Mouse (Mus musculus) brain, embryonic 18.5 days (tissue): Measurements from ENCODE around the gene Col11a2.

Experiments
- DNase-seq: peaks from one replicate; pipeline ENCODE4 v3.0.0-alpha.2; 2012; ENCODE audit warnings: low read depth, low spot score

Col11a2 gene

DNA sequence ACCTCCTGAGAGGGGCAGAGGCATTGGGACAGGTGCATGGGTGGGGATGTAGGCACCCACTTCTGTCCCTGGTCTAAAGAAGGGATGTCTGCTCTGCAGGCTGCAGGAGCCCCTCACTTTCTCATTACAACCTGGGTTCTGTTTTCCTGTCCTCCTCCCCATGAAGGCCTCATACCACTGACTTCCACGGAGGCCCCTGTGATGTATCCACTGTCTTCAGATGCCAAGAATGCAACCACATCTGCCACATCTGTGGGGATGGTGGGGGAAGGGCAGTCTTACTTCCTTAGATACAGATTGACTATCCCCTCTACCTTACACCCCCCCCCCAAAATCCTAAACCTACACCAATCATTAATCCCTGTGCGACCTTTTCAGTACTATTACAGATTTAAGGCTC is 13.0 kb upstream of the Col11a2 start:
- DNase-seq, result no peak

DNA sequence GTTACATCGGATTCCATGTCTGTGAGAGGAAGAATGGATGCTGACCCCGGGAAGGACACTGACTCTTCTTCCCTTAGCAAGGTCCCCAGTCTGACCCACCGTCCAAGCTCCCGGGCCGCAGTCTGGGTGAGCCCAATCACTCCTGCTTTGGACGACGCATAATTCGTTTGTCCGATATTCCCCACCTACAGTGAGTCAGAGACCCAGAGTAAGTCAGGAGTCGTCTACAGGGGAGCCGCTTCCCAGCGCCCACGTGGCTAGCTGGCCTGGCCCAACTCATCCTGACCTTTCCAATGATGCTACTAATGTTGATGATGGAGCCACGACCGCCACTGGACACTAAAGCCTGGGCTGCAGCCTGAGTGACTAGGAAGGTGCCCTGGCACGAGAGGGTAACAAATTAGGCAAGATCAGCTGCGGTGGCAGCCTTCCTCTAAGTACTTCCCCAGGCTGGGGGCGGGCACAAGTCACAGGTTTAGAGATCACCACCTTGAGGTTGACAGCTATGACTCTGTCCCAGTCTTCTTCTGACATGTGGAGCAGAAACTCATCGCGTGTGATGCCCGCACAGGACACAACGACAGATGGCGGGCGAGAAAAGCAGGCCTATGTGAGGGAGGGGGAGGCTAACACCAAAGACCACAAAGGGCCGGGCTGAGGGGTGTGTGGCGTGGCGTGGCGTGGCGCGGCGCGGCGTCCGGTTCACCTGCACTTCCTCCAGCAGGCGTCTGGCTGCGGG is 12.2 kb upstream of the Col11a2 start:
- no peak for DNase-seq

DNA sequence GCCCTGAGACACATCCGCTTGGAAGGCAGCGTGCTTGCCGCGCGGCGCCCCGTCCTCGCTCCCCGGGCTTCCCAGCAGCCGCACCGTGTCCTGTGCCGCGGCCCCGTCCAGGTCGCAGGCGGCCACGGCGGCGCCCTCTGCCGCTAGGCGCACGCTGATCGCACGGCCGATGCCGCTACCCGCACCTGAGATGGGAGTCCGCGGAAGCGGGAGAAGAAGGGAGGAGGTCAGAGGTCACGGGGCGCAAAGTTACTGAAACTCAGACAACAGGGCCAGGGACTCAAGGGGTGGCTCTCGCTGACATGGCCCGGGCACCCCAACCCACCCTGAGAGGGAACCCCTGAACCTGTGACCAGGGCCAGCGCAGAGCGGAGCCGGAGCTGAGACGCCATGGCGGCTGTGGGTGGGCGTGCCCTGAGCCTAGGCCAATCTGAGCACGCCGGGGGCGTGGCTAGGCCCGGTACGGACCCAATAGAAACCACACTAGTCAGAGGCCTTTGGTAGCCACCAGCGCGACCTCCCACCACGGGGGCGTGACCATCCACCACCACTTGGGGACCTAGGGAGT is 11.5 kb upstream of the Col11a2 start, which contains the start of gene H2-Ke6:
TSS of gene H2-Ke6 (minus strand) at position 405 of the 568 bp plus-strand sequence.
- DNase-seq, result peak; percentile 76

DNA sequence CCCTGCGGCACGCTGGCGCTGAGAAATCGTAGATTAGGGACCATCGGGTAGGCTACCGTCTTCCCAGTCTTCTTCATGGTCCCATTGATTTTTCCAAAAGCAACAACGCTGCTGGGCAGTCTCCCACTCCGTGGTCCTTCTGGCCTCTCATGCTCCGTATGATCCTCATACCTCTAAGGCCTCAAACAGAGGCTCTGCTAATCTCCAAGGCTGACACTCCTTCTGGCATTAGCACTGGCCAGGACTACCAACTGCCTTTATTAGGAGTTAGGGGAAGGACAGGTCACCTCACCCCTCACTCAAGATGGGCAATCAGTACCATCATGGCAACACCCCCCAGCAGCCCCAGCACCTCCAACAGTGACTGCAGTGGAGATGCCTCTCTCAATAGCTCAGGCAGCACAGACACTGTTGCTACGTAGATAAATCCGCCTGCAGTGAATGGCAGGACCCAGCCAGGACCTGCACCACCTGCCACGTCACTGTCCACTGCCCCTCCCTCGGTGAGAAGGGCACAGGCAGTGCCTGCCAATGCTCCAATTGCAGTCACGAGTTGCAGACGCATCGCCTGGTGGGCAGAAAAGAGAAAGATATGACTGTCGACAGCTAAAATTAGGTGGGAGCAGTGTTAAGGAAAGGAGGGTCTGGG is 10.6 kb upstream of the Col11a2 start:
- DNase-seq, result no peak

DNA sequence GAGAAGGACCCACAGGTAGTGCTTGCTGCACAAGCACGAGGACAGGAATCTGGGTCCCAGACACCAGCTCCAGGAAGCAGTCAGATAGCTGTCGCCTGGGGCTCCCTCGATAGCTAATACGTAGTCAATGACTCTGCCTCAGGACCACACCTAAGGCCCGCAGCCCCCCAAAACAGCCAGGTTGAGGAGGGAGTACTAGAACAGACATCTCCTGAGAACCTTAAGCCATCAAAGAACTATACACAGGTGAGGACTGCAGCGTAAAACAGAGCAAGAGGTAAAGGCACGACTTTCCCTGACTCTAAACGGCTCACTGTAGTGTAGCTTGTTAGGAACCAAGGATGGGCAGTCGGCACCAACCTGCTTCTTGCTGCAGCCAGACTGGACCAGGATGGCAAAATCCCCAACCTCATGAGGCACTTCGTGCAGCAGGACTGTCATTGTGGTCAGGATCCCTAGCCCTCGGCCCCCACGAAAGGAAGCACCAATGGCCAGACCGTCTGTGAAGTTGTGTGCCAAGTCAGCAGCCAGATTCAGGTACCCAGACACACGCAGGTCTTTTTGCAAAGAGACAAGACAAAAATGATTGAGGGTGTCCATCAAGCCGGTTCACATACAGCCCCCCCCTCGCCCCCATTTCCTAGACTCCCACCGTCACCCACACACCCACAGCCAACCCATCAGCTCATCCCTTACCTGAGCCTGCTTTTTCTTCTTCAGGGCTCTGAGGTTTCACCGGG is 9.9 kb upstream of the Col11a2 start:
- no peak for DNase-seq

DNA sequence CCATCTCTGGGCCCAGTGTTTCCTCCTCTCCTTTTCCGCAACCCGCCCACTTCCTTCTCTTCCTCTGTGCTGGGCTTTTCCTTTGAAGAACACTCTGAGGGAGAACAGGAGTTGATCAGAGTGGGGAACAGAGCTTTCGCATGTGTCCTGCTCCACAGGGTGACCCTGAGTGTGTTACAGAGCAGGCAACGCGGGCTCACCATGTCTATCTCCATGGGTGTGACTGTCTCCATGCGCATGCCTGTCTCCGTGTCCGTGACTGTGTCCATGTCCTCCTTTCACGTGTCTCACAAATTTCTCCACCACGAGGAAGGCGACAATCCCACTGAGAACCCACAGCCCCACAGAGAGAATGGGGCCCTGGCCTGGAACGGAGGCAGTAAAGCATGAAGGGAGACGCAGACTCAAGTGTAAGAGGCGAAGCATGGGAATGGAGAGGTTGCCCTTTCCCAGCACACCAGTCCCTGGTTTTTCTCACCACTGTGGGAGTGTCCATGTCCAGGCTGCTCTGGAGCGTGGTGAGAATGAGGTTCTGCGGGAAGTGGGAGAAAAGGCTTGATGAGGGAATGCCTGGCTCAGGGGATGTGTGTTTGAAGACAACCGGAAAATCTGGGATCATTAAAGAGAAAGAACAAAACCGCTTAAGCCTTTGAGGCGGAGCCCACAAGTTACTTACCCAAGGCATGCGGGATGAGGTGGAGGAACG is 9.2 kb upstream of the Col11a2 start:
- DNase-seq, result no peak

DNA sequence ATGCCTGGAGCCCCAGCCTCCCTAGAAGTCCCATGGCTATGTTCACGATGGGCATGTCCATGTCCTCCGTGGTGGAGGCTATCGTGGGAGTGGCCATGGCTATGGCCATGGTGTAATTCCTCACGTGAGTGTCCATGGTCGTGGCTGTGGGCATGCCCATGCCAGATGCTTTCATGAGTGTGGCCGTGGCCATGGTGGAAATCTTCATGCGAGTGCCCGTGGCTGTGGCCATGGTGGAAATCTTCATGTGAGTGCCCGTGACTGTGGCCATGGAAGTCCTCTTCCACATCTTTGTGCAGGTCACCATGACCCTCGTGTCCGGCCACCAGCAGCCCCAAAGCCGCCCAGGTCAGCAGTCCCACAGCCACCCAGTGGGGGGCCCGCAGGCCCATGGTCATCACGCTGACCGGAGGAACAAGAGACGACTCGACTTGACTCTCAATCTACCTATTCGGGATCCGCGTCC is 8.3 kb upstream of the Col11a2 start:
- DNase-seq, result no peak

DNA sequence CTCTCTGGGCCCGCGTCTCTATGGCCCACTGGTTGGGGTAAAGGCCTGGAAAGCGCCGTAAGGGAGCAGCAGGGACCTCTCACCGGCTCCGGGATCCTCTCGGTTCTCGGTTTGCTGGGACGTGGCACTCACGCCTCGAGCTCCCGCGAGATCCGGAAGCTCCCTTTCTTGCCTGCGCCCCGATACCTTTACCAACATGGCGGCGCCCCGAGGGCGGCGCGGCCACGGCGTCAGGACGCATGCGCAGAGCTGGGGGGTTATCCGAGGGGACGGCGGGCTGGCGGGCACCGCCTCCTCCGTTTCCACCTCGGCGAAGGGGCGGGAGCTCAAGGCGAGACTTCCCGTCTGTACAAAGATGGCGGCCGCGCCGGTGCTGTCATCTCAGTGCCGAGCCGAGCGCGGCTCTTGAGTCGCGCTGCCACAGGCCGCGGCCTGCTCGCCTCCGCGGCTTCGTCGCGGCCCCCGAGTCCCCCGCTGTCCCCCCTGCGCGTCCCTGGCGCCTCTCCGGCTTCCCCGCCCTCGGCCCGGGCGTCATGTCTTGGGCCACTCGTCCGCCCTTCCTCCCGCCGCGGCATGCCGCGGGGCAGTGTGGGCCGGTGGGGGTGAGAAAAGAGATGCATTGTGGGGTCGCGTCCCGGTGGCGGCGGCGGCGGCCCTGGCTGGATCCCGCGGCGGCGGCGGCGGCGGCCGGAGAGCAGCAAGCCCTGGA is 7.6 kb upstream of the Col11a2 start, which contains the start of the genes Slc39a7 and Rxrb:
TSS of gene Slc39a7 (minus strand) at position 218 of the 709 bp plus-strand sequence.
TSS of gene Rxrb (plus strand) at position 348 of the 709 bp plus-strand sequence.
- DNase-seq, result peak; percentile 96

DNA sequence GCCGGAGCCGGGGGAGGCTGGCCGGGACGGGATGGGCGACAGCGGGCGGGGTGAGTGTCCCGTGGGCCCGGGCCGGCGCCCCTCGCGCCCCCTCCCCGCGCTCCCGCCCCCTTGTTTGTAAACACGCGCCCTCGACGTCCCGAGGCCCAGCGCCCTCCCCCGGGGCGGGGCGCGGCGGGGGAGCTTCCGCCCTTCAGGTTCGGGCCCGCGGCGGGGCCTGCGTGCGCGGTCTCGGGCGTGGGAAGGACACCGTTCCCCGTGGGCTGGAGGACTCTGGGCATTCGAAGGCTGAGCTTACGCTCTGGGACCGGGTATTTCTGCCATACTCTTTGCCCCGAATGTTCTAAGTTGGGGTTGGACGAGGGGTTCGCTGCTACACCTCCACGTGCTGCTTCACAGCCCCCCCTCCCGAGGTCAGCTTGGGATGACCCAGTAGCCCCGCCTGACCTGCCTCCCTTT is 7.0 kb upstream of the Col11a2 start:
- no peak for DNase-seq

DNA sequence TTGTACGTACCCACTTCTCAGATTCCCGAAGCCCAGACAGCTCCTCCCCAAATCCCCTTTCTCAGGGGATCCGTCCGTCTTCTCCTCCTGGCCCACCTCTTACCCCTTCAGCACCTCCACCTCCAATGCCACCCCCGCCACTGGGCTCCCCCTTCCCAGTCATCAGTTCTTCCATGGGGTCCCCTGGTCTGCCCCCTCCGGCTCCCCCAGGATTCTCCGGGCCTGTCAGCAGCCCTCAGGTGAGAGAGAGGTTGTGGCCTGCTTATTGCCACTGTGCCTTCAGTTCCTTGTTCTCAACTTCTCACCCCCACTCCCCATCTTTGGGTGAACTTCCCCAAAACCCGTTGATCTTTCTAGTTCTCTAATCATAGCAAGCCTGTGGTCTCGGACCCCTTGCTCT is 6.4 kb upstream of the Col11a2 start:
- no peak for DNase-seq

DNA sequence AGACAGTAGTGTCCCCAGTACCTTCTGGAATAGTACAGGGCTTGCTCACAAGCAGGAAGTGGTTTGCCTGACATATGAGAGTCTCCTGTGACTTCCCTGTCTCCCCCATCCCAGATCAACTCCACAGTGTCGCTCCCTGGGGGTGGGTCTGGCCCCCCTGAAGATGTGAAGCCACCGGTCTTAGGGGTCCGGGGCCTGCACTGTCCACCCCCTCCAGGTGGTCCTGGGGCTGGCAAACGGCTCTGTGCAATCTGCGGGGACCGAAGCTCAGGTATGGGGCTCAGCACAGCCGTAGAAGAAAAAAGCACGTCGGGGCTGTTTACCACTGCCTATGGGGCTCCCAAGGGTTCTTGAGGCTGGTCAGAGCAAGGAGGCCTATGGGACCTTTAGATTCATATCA is 5.8 kb upstream of the Col11a2 start:
- no peak for DNase-seq

DNA sequence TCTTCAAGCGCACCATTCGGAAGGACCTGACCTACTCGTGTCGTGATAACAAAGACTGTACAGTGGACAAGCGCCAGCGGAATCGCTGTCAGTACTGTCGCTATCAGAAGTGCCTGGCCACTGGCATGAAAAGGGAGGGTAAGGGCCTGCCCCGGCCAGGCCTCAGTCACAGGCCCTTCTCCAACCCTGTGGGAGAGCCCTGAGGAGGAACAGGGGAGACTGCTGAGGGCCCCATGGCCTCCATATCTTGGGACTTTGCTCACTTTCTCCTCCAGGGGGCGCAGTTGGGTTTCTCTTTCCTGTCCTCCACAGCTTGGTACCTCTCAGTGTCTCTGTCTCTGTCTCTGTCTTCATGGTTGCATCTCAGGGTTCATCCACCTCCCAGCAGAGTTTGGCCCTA is 5.2 kb upstream of the Col11a2 start:
- no peak for DNase-seq

DNA sequence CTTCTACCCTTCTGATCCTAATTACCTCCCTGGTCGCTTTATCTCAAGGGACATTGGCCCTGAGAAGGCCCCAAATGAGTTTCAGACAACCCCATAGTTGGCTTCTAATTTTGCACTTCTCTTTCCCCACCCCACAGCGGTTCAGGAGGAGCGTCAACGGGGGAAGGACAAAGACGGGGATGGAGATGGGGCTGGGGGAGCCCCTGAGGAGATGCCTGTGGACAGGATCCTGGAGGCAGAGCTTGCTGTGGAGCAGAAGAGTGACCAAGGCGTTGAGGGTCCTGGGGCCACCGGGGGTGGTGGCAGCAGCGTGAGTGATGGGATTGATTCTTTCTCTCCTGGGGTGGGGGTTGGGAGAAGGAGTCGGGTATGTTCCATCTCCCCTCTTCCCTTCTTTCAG is 3.7 kb upstream of the Col11a2 start:
- DNase-seq, result no peak

DNA sequence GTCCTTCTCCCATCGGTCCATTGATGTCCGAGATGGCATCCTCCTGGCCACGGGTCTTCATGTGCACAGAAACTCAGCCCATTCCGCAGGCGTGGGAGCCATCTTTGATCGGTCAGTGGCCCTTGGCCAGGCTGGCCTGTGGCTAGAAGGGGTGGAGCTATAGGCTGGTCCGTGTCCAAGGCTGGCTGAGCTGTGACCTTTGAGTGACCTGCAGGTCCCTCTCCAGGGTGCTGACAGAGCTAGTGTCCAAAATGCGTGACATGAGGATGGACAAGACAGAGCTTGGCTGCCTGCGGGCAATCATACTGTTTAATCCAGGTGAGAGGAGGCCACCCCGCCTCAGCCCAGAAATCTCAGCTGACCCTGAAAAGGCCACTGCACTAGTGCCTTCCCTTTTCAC is 2.6 kb upstream of the Col11a2 start:
- no peak for DNase-seq

DNA sequence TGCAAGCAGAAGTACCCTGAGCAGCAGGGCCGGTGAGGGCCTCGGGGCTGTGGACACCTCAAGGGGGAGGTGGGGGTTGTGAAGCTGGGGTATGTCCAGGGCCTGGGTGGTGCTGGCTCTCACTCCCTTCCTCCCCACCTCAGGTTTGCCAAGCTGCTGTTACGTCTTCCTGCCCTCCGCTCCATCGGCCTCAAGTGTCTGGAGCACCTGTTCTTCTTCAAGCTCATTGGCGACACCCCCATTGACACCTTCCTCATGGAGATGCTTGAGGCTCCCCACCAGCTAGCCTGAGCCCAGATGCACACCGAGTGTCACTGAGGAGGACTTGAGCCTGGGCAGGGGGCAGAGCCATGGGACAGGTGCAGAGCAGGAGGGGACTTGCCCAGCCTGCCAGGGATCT is 2.0 kb upstream of the Col11a2 start:
- DNase-seq, result no peak

DNA sequence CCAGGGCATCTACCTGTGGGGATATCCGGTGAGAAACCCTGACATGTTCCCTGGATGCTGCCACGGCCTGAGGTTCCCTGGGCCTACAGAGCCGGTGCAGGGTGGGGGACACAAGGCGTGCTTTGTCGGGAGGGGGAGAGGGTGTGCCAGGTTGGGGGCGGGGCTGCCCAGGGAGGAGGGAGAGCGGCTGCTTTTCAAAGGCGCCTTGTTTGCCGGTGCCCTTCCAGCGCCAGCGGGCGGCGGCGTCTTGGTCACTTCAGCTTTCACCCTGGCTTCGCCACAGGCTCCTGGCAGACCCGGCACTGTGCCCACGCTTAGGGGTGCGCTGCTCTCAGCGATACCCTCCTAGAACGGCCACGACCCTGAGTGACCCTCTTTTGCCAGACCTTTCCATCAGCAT is 797 bp upstream of the Col11a2 start:
- no peak for DNase-seq

DNA sequence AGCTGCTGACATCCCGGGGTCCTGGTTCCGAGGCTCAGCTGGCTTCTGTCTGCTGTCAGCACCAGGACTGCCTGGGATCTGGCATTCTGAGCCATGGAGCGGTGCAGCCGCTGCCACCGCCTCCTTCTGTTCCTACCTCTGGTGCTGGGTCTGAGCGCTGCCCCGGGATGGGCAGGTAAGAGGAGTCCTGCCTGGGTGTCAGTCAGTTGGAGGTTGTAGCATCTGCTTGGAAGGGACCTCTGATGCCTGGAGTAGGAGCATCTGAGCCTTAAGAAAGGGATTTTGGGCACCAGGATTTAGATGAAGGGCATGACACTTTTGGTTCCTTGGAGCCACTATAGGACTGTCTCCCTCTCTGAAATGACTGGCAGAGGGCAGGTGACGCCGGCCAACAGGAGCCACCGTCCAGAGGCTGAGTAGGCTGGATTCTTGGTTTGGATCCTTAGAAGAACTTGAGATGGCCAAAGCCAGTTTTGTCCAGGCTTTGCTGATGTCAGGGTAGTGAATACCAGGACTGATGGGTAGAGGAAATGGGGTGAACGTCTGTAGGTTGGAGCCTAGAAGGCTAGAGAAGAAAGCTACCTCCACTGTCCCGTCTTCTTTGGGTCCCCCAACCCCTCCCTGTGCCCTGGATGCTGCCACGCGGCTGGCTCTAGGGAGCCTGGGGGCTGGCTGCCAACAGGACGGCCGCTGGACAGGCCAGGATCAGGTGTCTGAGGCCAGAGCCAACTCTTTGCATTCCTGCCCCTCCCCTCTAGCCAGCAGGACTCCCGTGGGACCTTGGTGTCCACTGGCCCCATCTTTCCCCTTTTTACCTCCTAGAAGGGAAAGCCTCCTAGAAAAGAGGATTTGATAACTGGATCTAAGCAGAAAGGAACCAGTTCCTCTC is 569 bp downstream of the Col11a2 start:
- no peak for DNase-seq

DNA sequence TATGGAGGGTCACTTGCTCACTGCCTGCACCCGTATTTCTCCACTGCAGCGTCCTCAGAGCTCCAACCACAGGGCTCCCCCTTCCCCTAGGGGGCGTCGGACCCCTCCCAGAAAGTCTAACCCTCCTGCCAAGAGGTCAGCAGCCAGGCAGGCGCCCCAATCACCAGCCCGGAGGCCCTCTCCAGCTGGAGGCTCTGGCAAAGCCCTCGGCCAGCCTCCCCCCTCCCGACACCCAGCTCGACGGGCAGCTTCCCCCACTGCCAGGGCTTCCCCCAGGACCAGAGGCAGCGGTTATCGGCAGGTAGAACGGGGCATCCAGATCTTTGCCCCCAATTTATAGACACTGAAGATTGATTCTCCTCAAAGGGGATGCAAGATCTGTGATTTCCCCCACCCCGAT is 6.7 kb downstream of the Col11a2 start:
- no peak for DNase-seq

DNA sequence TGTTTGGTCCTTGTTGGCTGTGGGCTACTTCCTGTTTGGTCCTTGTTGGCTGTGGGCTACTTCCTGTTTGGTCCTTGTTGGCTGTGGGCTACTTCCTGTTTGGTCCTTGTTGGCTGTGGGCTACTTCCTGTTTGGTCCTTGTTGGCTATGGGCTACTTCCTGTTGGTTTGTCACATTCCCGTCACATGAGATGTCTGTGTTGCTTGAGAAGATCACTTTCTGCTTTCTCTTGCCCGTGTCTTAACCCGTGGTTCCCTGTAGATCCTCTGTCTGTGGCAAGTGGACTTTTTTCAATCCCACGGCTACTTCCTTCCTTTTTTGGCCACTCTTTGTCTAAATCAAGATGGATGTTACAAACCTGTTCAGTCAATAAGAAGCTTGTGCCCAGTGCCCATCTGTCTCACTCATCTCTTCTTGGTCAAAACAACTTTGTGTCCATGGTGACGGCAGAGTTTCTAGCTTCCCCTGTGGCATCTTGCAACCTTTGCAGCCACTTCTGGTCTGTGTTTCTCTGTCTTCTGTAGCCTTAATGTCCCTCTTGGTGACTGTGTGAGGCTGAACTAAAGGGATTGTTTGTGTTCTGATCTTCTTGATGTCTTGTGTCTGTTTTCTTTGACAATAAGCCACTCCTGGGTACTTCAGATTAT is 8.3 kb downstream of the Col11a2 start:
- no peak for DNase-seq
